Mouse (Mus musculus) CH12.LX (cell line): ENCODE results near the gene Slf1. TPM values are rescaled to one million over a fixed set of nuclear protein-coding genes. Genes with fewer than 3 reads are reported as not detected.

ENCODE experiments used
- polyA plus RNA-seq: library from polyadenylated mRNA; unstranded; fragments of >175 nt; gene quantifications from 2 replicates; pipeline ENCODE4 v1.2.1, GENCODE M21; 2012; ENCODE audit warnings: low read depth; ENCODE audit not compliant: insufficient read length
- total RNA-seq, 2 experiments: library from RNA; depleted of rRNA; stranded (reverse); fragments of 300-350 nt in 1 of 2; fragments of >200 nt in 1 of 2; gene quantifications; 2 replicates each; pipeline ENCODE4 v1.2.3; 2012 to 2014

The Slf1 gene
- total and polyA plus RNA-seq, 3 experiments, result 24.1 to 52.2 (median 25.4) TPM

Other genes starting within 250 kb of the Slf1 start
- 5.6 and 7.6 TPM in 2 replicates for gene 2210408I21Rik, start 67 bp upstream of the Slf1 start, total RNA-seq (2012; rRNA removed)
- gene 2210408I21Rik, start 67 bp upstream of the Slf1 start, total RNA-seq (2014; rRNA removed), result 14.7 and 24.2 TPM in 2 replicates
- 5.3 and 7.7 TPM in 2 replicates for gene 2210408I21Rik, start 67 bp upstream of the Slf1 start, polyA plus RNA-seq